Mouse (Mus musculus): ENCODE measurements around the gene Cdc27.

Cdc27 gene

GRCm38 (mm10) chr11:104468751-104469268 is 81.6 kb downstream of the Cdc27 start, which contains the start of gene Kansl1:
Kansl1 (minus strand) TSS chr11:104468861.
- DNase-seq: no peak

DNA sequence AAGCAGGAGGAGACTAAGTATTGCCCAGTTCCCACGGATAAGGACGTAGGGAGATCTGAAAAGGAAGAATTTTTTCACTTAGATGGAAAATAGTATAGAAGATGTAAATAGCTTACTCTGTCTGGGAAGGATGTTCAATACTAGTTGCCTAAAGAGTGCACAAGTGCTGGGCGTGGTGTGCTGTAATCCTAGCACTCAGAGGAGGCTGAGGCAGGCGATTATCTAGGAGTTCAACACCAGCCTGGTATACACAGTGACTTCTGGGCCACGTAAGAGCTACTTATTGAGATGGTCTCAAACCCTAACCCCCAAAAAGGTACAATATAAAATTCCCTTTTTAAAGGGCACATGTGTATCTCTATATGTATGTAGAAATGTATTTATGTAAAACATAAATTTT is 82.7 kb downstream of the Cdc27 start:
- no peak for DNase-seq

GRCm38 (mm10) chr11:104461551-104461950 is 88.9 kb downstream of the Cdc27 start:
- peak; percentile 52 for DNase-seq

DNA sequence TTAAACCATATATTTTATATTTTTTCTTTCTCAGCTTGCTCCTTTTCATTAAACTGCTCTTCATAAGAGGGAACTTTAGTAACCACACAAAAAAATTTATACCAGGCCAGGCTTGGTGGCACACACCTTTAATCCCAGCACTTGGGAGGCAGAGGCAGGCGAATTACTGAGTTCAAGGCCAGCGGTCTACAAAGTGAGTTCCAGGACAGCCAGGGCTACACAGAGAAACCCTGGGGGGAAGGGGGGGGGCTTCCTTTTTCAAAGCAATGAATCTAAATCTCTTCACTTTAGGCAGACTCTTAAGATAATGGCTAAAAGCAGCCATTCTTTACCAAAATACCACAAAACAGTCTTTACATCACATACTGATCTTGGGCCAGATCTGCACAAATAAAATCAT is 90.7 kb downstream of the Cdc27 start:
- DNase-seq: no peak

- DNase-seq: no peak
Measured at GRCm38 (mm10) chr11:104458507-104458906, 91.9 kb downstream of the Cdc27 start.

All from layer of hippocampus, adult 9-11 months (tissue).